Mouse (Mus musculus) limb, embryonic 10.5 days (tissue): ENCODE data around the gene Zfp965. TPM values are rescaled to one million over a fixed set of nuclear protein-coding genes. Genes with fewer than 3 reads are reported as not detected.
"Not testable (repeated sequence)": the region's sequence is repeated elsewhere in the genome, so short reads cannot be mapped to it uniquely, and the experiment has no call there.

Source experiments
- DNase-seq: peaks from one replicate; pipeline ENCODE4 v3.0.0-alpha.2; 2017; ENCODE audit warnings: low spot score
- H3K27ac ChIP-seq: fragments of 300-500 bp; sonication (generic); 2 replicates; pipeline ENCODE4 v1.5.1; 2016; ENCODE audit warnings: mild to moderate bottlenecking
- H3K27me3 ChIP-seq: fragments of 300-500 bp; sonication (generic); 2 replicates; pipeline ENCODE4 v1.6.1; 2016; ENCODE audit warnings: low read depth, mild to moderate bottlenecking; ENCODE audit not compliant: poor library complexity, severe bottlenecking
- H3K36me3 ChIP-seq: fragments of 300-500 bp; sonication (generic); 2 replicates; pipeline ENCODE4 v1.6.1; 2016; ENCODE audit warnings: mild to moderate bottlenecking, moderate library complexity
- H3K4me1 ChIP-seq: fragments of 300-500 bp; sonication (generic); 2 replicates; pipeline ENCODE4 v1.6.1; 2016
- H3K4me3 ChIP-seq: fragments of 300-500 bp; sonication (generic); 2 replicates; pipeline ENCODE4 v1.5.1; 2016; ENCODE audit warnings: mild to moderate bottlenecking, moderate library complexity
- H3K9me3 ChIP-seq: fragments of 300-500 bp; sonication (generic); replicated peaks from 2 replicates; pipeline ENCODE4 v1.6.1; 2016; ENCODE audit warnings: mild to moderate bottlenecking
- WGBS: fragments of 180-500 bp; shearing (Covaris S2); methylation state at CpG from one replicate; pipeline ENCODE4 v1.1.7; 2016; 5-methylcytosine and 5-hydroxymethylcytosine counted together
- polyA plus RNA-seq: library from polyadenylated mRNA; unstranded; fragments of >200 nt; fragmentation: Nextera tagmentation; extraction: Ambion mirVana; gene quantifications from 2 replicates; pipeline ENCODE4 v1.2.1, GENCODE M21; 2016

The Zfp965 gene
- 2.1 and 5.1 TPM in 2 replicates for polyA plus RNA-seq

DNA sequence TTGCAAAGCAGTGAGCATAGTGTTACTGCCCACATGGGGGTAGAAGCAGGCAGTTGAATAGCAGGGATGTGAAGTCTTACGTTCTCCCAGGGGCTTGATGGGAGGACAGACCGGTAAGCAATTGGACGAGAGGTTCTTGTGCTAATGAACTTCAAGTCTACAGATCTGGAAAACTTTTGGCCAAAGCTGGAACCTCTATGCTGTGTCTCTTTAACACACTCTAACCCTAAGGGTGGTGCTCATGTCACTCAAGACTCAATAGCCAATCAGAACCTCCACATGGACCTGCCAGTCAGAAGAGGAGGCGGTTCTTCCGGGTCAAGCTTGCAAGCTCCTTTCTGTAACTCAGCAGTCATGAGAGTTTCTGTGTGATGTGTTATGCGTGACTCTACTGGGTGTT lies at the start of gene Zfp965:
Zfp965 (plus strand) TSS at position 301 of the 400 bp plus-strand sequence.
- not testable (repeated sequence) for H3K36me3 ChIP-seq, DNase-seq
- no CpG with 5 or more reads among the region's 6 CpGs for WGBS

DNA sequence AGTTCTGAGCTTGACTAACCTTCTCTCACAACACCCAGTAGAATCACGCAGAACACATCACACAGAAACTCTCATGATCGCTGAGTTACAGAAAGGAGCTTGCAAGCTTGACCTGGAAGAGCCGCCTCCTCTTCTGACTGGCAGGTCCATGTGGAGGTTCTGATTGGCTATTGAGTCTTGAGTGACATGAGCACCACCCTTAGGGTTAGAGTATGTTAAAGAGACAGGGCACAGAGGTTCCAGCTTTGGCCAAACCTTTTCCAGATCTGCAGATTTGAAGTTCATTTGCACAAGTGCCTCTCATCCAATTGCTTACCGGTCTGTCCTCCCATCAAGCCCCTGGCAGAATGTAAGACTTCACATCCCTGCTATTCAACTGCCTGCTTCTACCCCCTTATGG lies 34.1 kb upstream of the Zfp965 start, which contains the start of gene Gm4724:
Gm4724 (minus strand) TSS at position 101 of the 400 bp plus-strand sequence.
- not testable (repeated sequence) for H3K27me3 ChIP-seq, H3K9me3 ChIP-seq, H3K27ac ChIP-seq, H3K36me3 ChIP-seq, H3K4me3 ChIP-seq, DNase-seq, H3K4me1 ChIP-seq
- no CpG with 5 or more reads among the region's 4 CpGs for WGBS

More for the DNA sequence above, at the start of gene Zfp965:
- H3K9me3 ChIP-seq, H3K27me3 ChIP-seq, H3K4me3 ChIP-seq, H3K27ac ChIP-seq, H3K4me1 ChIP-seq: not testable (repeated sequence)

Other genes starting within 250 kb of the Zfp965 start
- 4.5 and 4.6 TPM in 2 replicates for gene Gm14440, start 194.9 kb upstream of the Zfp965 start, polyA plus RNA-seq
- gene Gm4631, start 131.8 kb upstream of the Zfp965 start, polyA plus RNA-seq = 18.8 and 21.4 TPM in 2 replicates
- gene Zfp968, start 97.5 kb upstream of the Zfp965 start, polyA plus RNA-seq = 4.9 and 5.3 TPM in 2 replicates
- gene Gm4724, start 34.2 kb upstream of the Zfp965 start, polyA plus RNA-seq = 19.9 and 24.8 TPM in 2 replicates
- not detected in 2 replicates for gene Gm11007, start 174.0 kb downstream of the Zfp965 start, polyA plus RNA-seq
- 6.8 and 10.3 TPM in 2 replicates for gene Zfp969, start 233.7 kb downstream of the Zfp965 start, polyA plus RNA-seq